Mouse (Mus musculus) gastrocnemius, postnatal 14 days (tissue): ENCODE measurements around the gene Slc25a18. TPM values are rescaled to one million over a fixed set of nuclear protein-coding genes. Genes with fewer than 3 reads are reported as not detected.

Source experiments
- DNase-seq: peaks from one replicate; pipeline ENCODE4 v3.0.0; 2021; ENCODE audit warnings: mixed read lengths
- intact Hi-C: fragments of 180-260 bp; cut with DNase I; formaldehyde crosslinking; loops from one replicate; pipeline ENCODE4 v1.15.1; 2025; ENCODE audit warnings: low total_unique reads
- long read RNA-seq, 2 experiments: library from polyadenylated mRNA; stranded (forward); transcript quantifications; one replicate each; pipeline ENCODE4 v2.0.0; 2021
- total RNA-seq, 2 experiments: library from RNA; stranded (reverse); gene quantifications; 2 replicates each; pipeline ENCODE4 v1.2.3; 2021

Gene Slc25a18
- under 1 TPM; 0.10 to 0.11 TPM for total RNA-seq
- long read RNA-seq, experiment 1 = 0 reads
- long read RNA-seq, experiment 2 = 0 reads

GRCm38 (mm10) chr6:120773149-120773628, at the start of gene Slc25a18:
TSS of gene Slc25a18 (plus strand) at chr6:120773578.
- DNase-seq = no peak
- intact Hi-C loops = loop anchor here (5.0 kb wide), 1 partner anchor 44 kb away; no protein-coding TSS in a partner anchor

- no peak for DNase-seq
- intact Hi-C loops = no loop called here
Measured at GRCm38 (mm10) chr6:120725986-120726385, 47.4 kb upstream of the Slc25a18 start.

DNA sequence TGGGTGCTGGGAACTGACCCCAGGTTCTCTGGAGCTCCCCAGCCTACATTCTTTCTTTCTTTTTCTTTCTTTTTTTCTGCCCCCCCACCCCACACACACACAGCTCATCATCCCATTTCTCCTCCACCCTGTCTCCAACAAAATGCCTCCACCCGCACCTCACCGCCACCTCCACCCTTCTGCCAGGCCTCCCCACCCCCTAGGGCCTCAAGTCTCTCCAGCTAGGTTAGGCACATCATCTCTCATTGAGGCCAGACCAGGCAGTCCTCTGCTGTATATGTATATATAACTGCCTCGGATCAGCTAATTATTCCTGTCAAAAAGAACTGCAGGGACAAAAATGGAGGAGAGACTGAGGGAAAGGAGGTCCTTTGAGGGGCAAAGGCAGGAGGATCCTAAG, 37.4 kb upstream of the Slc25a18 start:
- intact Hi-C loops = loop anchor here (2.0 kb wide), 1 partner anchor 197 kb away; no protein-coding TSS in a partner anchor
- no peak for DNase-seq

DNA sequence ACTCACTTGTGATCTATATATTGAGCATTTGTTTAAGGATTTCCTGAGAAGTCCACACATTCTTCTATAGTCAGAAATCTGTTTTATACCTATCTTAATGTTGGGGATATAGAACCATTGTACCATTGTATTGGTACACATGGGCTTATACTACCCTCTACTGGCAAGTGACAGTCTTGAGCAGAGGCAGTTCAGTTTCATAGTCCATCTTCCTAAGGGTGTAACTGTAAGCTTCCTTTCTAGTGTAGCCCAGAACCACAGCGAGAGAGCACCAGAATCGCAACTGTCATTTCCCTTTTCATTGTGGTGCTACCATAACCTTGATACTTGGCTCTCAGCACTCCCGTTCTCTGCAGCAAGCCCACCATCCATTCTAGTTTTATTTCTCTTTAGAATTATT, 36.8 kb upstream of the Slc25a18 start:
- no peak for DNase-seq
- intact Hi-C loops = loop anchor here (2.0 kb wide), 1 partner anchor 198 kb away; no protein-coding TSS in a partner anchor

- no peak for DNase-seq
- intact Hi-C loops = no loop called here
Measured at GRCm38 (mm10) chr6:120743130-120743529, 30.2 kb upstream of the Slc25a18 start.

- intact Hi-C loops = no loop called here
- DNase-seq = no peak
Measured at GRCm38 (mm10) chr6:120744266-120744665, 29.1 kb upstream of the Slc25a18 start.

DNA sequence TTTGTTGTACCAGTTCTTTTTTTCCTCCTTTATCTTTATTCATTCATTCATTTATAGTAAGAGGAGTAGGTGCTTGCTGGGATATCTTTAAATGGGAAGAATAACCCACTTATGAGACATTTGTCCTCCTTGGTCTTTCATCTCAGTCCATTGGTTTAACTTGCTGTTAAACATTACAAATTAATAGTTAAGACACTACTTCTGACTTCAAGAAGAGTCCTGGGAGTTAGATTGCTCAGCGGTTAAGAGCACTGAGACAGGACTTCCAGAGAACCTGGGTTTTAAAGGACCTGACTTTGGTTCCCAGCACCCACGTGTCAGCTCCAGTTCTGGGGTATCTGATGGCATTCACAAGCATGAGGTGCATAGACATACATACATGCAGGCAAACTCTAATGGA, 27.0 kb upstream of the Slc25a18 start:
- intact Hi-C loops = no loop called here

DNA sequence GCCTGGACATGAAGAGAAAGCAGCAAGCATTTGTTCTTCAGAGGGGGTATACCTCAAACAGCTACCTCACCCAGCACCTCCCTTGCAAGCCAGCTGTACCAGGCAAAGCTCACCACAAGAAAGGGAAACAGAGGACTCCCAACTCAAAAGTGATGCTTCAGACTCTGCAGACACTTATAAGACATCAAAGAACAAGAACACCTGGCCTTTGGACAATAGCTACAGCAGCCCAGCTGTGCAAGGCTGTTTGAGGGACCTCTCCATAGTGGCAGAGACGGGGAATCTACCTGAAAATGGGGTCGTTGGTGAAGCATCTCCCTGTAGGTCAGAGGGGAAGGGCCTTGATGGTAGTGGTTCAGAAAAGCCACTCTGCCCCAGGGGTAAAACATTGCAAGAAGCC, 12.2 kb upstream of the Slc25a18 start:
- DNase-seq = no peak
- intact Hi-C loops = no loop called here

More for the DNA sequence above, 27.0 kb upstream of the Slc25a18 start:
- DNase-seq = no peak

DNA sequence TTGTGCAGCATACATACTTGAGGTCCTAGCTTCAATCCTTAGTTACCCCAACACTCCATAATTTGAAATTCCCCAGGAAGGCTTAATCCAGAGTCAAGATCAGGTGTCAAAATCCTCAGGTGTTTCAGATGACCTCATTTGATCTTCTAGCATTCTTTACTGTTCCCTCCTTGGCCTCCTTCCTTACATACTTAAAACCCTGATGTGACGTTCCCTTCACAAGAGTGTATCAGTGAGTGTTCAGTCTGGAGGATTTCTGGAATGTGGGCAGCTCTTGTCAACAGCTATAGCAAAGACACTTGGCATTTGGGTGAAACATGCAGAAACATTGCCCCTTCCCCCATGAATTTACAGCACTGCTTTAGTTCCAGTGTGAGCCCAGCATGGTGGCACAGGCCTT, 3.4 kb upstream of the Slc25a18 start:
- DNase-seq = no peak
- intact Hi-C loops = loop anchor here (5.0 kb wide), 1 partner anchor 47 kb away; no protein-coding TSS in a partner anchor

GRCm38 (mm10) chr6:120771366-120771765, 2.0 kb upstream of the Slc25a18 start:
- intact Hi-C loops = loop anchor here (5.0 kb wide), 1 partner anchor 46 kb away; no protein-coding TSS in a partner anchor

GRCm38 (mm10) chr6:120772025-120772424, 1.4 kb upstream of the Slc25a18 start:
- no peak for DNase-seq
- intact Hi-C loops = loop anchor here (5.0 kb wide), 1 partner anchor 45 kb away; no protein-coding TSS in a partner anchor

More at GRCm38 (mm10) chr6:120771366-120771765, 2.0 kb upstream of the Slc25a18 start:
- DNase-seq = no peak

DNA sequence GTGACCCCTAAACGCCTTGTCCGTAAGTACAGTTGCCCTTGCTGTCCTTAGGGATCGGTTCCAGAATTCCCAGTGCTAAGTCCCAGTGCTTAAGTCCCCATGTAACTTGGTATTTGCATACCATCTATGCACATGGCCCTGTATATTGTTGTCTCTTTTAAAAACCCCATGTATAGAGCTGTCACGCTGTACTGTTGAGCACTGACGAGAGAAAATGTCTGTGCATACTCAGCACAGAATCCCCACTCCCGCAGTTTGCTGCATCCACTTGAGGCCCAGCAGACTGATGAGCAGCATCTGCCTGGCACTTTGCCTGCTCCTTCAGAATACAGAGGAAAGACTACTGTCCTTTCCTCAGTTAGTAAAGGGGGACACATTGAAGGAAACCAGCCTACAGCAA, 385 bp downstream of the Slc25a18 start:
- intact Hi-C loops = loop anchor here (5.0 kb wide), 1 partner anchor 44 kb away; no protein-coding TSS in a partner anchor

DNA sequence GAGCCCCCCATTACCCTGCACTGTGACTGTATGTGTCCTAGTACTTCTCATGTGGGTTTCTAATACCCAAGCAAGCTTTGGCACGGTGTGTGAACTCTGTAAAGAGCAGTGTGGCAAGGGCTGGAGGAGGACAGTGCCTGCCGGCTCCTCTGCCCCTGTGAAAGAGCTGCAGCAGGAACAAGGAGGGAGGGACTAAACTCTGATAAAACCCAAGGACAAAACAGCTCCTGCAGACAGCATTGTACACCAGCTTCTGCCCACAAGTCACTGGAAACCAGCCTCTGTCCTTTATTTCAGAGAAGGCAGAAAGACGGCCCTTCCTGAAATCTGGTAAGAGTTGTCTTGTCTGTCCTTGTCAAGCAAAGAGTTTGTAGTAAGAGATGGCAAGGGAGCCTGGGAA, 2.9 kb downstream of the Slc25a18 start:
- DNase-seq = no peak
- intact Hi-C loops = no loop called here

More for the DNA sequence above, 385 bp downstream of the Slc25a18 start:
- DNase-seq = no peak

DNA sequence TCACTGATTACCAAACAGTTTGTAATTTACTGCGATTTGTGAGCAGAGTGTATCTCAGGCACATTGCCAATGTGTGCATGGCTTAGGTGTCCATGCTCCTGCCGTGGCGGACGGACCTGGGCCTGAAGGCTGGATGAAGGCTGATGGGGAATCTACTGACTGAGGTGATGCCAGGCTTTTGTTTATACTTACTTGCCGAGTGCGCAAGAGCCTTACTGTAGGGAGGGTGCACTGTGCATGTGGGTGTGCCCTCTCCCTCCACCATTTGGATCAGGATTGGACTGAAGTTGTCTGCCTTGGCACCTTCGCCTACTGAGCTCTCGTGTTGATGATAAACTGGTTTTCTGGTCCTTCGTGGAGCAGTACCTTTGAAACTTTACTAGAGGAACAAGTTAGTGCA, 4.2 kb downstream of the Slc25a18 start:
- no peak for DNase-seq
- intact Hi-C loops = no loop called here

DNA sequence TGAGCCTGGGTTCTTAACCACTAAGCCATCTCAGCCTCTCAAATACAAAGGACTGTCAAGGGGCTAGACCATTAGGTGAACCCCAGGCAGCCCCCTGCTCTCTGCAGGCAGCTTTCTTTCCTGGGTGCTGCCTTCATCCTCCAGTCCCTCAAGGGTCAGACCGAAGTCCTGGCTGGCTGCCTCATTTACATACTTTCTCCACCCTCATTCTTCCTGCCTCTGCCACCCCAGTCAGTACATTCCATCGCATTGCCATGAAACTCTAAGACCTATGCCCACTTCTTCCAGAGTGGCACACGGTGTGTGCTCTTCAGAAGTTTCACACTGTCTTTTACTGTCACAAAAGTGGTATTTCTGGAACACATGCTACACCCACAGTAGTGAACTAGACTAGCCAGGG, 4.8 kb downstream of the Slc25a18 start:
- intact Hi-C loops = no loop called here

GRCm38 (mm10) chr6:120782948-120783347, 9.6 kb downstream of the Slc25a18 start:
- DNase-seq = no peak
- intact Hi-C loops = no loop called here

More for the DNA sequence above, 4.8 kb downstream of the Slc25a18 start:
- DNase-seq = no peak

GRCm38 (mm10) chr6:120784351-120784750, 11.0 kb downstream of the Slc25a18 start:
- intact Hi-C loops = no loop called here
- DNase-seq = no peak

DNA sequence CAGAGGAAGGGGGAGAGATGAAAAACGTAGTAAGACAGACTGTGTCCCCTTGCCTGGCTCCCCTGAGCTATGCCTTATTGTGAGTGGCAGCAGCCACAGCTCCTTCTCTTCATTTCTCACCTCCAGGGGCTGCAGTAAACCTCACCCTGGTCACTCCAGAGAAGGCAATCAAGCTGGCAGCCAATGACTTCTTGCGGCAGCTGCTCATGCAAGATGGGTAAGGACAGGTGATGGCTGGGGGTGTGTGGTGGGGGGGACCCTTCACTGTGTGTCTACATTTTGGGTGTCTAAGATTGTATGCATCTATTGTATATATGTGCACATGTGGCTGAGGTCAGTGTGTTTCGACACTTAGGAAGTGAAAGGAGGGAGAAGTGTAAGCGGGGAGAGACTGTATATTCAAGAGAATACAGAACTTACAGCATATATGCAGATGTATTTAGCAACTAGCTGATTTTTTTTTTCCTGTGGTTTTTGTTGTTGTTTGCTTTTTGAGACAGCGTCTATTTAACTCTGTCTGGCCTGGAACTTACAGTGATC, 14.8 kb downstream of the Slc25a18 start:
- no peak for DNase-seq

DNA sequence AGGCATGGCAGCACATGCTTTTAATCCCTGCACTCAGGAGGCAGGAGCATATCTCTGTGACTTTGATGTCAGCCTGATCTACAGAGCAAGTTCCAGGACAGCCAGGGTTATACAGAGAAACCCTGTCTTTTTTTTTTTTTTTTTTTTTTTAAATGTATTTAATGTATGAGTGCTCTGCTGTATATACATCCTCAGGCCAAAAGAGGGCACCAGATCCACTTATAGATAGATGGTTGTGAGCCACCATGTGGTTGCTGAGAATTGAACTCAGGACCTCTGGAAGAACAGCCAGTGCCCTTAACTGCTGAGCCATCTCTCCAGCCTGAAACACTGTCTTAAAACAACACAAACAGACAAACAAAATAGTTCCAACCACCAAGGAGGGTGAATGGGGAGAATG, 15.5 kb downstream of the Slc25a18 start:
- DNase-seq = no peak
- intact Hi-C loops = no loop called here

More for the DNA sequence above, 14.8 kb downstream of the Slc25a18 start:
- intact Hi-C loops = no loop called here

DNA sequence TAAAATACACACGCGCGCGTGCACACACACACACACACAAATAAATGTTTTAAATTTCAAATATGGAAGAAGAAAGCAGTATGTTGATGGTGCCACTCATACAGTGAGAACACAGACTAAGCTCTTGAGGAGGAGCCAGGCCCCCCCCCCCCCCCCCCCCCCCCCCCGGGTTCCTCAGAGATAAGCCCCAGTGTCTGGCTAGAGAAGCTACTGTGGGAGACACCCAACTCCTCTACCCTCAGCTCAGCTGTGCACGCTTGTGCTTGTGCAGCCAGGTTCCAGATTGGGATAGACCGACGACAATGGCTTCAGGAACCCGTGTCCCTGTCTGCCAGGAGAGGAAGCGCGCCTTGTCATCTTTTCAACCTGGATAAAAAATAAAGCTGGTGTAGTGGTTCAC, 16.8 kb downstream of the Slc25a18 start:
- intact Hi-C loops = no loop called here
- no peak for DNase-seq

- DNase-seq = no peak
- intact Hi-C loops = no loop called here
Measured at GRCm38 (mm10) chr6:120790717-120791116, 17.3 kb downstream of the Slc25a18 start.
